In the genomic region with DNA sequence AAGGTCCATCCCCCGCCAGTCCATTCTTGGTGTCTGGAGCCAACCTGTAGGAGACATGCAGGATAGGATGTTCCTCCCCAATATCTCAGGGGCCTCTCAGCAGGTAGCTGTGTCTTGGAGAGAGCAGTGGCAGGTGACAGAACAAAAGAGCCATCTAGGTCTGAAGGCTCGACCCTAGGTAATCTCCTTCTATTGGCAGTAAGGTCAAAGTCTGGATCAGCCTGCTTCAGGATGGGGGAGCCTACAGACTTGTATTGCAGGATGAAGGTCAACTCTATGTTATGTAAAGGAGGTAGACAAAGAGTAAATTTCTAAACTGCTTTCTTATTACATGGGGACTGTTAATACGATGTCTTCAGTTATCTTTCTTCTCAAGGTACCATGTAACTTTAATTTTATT, we compare ENCODE assay signal across 30 mouse cellular contexts. TPM values are rescaled to one million over a fixed set of nuclear protein-coding genes. Genes with fewer than 3 reads are reported as not detected.
DNase-seq lines count a peak whose midpoint lies in the region; ATAC-seq lines count a peak whose summit lies in the region.
"Had no signal": no experiment of that assay in that cellular context is flagged by ENCODE, and none has a peak within 500 bp of the region (broad histone marks: within the 10 kb centered on the region; RNA-seq: fewer than 3 reads in every experiment).

No protein-coding gene starts in this region.

- 80% methylated on average over 3 of the region's 3 CpGs for WGBS in forebrain, embryonic 15.5 days

- H3K4me2 ChIP-seq in forebrain, embryonic 15.5 days (replicated peaks): no peak overlapping the region

- H3K27me3 ChIP-seq in forebrain, embryonic 15.5 days: no peaks in the 10 kb centered on the region
- H3K27me3 ChIP-seq: Patski had no signal

- no peak overlapping the region for H3K27ac ChIP-seq in forebrain, embryonic 15.5 days (replicated peaks)

- H3K36me3 ChIP-seq in forebrain, embryonic 15.5 days: no peaks in the 10 kb centered on the region
- H3K36me3 ChIP-seq: G1E had no signal

- H3K9me3 ChIP-seq in forebrain, embryonic 15.5 days: 0 out of 2 replicates have a peak, but pooled peaks cover 8% of the 10 kb centered on the region
- H3K9me3 ChIP-seq: G1E had no signal

- ATAC-seq in forebrain, embryonic 15.5 days (replicated peaks): no peak
- ATAC-seq in frontal cortex, adult (ENCODE audit: low TSS enrichment): no peak
- ATAC-seq: activated CD4-positive, CD25-positive, alpha-beta regulatory T cell, adult 4 months; CD4-positive, CD25-positive, alpha-beta regulatory T cell, adult 4 months; Patski had no signal

- peak; percentile 68 for DNase-seq in ES-CJ7 (ENCODE audit: low read depth, low spot score)
- peak; percentile 35 for DNase-seq in R1 (ENCODE audit: low read depth, low spot score)
- peak; percentile 56 for DNase-seq in ZHBTc4 (ENCODE audit: low read depth, low spot score)
- no peak for DNase-seq in adrenal gland, postnatal 14 days
- DNase-seq: adrenal gland, adult 2 months; adrenal gland, adult 8-10 months; adrenal gland, postnatal 10 days; adrenal gland, postnatal 25 days; adrenal gland, postnatal 36 days; B cell, adult 2 months; cerebellum, adult 11 months; cerebellum, adult 11-12 months; cerebellum, adult 18-20 months; cerebellum, adult 2 months; cerebellum, adult 8-10 months; cerebellum, adult 9-10 months; cerebellum, adult 9-11 months had no signal

- no peak overlapping the region for H3K9ac ChIP-seq in forebrain, embryonic 15.5 days (replicated peaks)

- H3K4me1 ChIP-seq in forebrain, embryonic 15.5 days: no peaks in the 10 kb centered on the region

- no peak overlapping the region for H3K4me3 ChIP-seq in forebrain, embryonic 15.5 days

RNA-seq across cellular contexts. Expression of gene Defb8, which starts 21.6 kb away (rescaled TPM):
- total RNA-seq in adrenal gland, postnatal 14 days (2021): not detected in 2 replicates
- not detected in 2 replicates for polyA plus RNA-seq in forebrain, embryonic 15.5 days (2015; fragmentation: Nextera tagmentation; extraction: Ambion mirVana)
- total RNA-seq: adrenal gland, adult 18-20 months; adrenal gland, adult 2 months; adrenal gland, adult 8-10 months; adrenal gland, postnatal 10 days; adrenal gland, postnatal 25 days; adrenal gland, postnatal 36 days; adrenal gland, postnatal 4 days; CH12.LX; ES-E14; G1E; MEL had no signal
- polyA plus RNA-seq: activated CD4-positive, CD25-positive, alpha-beta regulatory T cell, adult 4 months; adrenal gland, adult 2 months; brain, embryonic 14.5 days; C2C12; CD4-positive, CD25-positive, alpha-beta regulatory T cell, adult 4 months; cerebellum, adult 2 months; G1E; Patski had no signal

RNA-seq across cellular contexts. Expression of gene Defb7, which starts 25.9 kb away (rescaled TPM):
- not detected in 2 replicates for total RNA-seq in adrenal gland, postnatal 14 days (2021)
- polyA plus RNA-seq in forebrain, embryonic 15.5 days (2015; fragmentation: Nextera tagmentation; extraction: Ambion mirVana): not detected in 2 replicates
- total RNA-seq: adrenal gland, adult 18-20 months; adrenal gland, adult 2 months; adrenal gland, adult 8-10 months; adrenal gland, postnatal 10 days; adrenal gland, postnatal 25 days; adrenal gland, postnatal 36 days; adrenal gland, postnatal 4 days; CH12.LX; ES-E14; G1E; MEL had no signal
- polyA plus RNA-seq: activated CD4-positive, CD25-positive, alpha-beta regulatory T cell, adult 4 months; adrenal gland, adult 2 months; brain, embryonic 14.5 days; C2C12; CD4-positive, CD25-positive, alpha-beta regulatory T cell, adult 4 months; cerebellum, adult 2 months; G1E; Patski had no signal
